Mouse (Mus musculus): ENCODE data around the gene Fut1. TPM values are rescaled to one million over a fixed set of nuclear protein-coding genes. Genes with fewer than 3 reads are reported as not detected.

Gene Fut1
- polyA plus RNA-seq, 1 experiment from 2014 or later = not detected

GRCm38 (mm10) chr7:45589898-45590297 is 27.2 kb upstream of the Fut1 start:
- DNase-seq (ENCODE audit: low spot score) = no peak
- WGBS = 93% methylated on average over 5 of the region's 5 CpGs
- H3K4me3 ChIP-seq = peak overlapping the region; percentile 50; the same call in 1 of the 2 replicates
- H3K27ac ChIP-seq = peak overlapping the region; percentile 63; the same call in 1 of the 2 replicates
- H3K36me3 ChIP-seq = peaks cover 33% of the 10 kb centered on the region
- H3K27me3 ChIP-seq (ENCODE audit: insufficient read depth, poor library complexity, severe bottlenecking) = no peaks in the 10 kb centered on the region
- peaks cover 9% of the 10 kb centered on the region; the same call in 1 of the 2 replicates for H3K4me1 ChIP-seq
- no peaks in the 10 kb centered on the region for H3K9me3 ChIP-seq

- no peaks in the 10 kb centered on the region for H3K9me3 ChIP-seq
- no peak for DNase-seq (ENCODE audit: low spot score)
- no peak overlapping the region for H3K27ac ChIP-seq
- no peak overlapping the region for H3K4me3 ChIP-seq
- peaks cover 12% of the 10 kb centered on the region for H3K4me1 ChIP-seq
- no peaks in the 10 kb centered on the region for H3K27me3 ChIP-seq (ENCODE audit: insufficient read depth, poor library complexity, severe bottlenecking)
- peaks cover 23% of the 10 kb centered on the region for H3K36me3 ChIP-seq
- WGBS = 68% methylated on average over 3 of the region's 3 CpGs
These were observed 26.2 kb upstream of the Fut1 start for GRCm38 (mm10) chr7:45590874-45591273.

GRCm38 (mm10) chr7:45591880-45592279 is 25.2 kb upstream of the Fut1 start:
- H3K27me3 ChIP-seq (ENCODE audit: insufficient read depth, poor library complexity, severe bottlenecking) = no peaks in the 10 kb centered on the region
- peaks cover 21% of the 10 kb centered on the region for H3K4me1 ChIP-seq
- no peaks in the 10 kb centered on the region for H3K9me3 ChIP-seq
- peaks cover 15% of the 10 kb centered on the region; the same call in 1 of the 2 replicates for H3K36me3 ChIP-seq
- no peak for DNase-seq (ENCODE audit: low spot score)
- no peak overlapping the region for H3K4me3 ChIP-seq
- H3K27ac ChIP-seq = no peak overlapping the region
- WGBS = 77% methylated on average over 7 of the region's 7 CpGs

GRCm38 (mm10) chr7:45593118-45593815 is 23.8 kb upstream of the Fut1 start:
- 21% methylated on average over 10 of the region's 10 CpGs for WGBS
- H3K4me3 ChIP-seq = no peak overlapping the region

DNA sequence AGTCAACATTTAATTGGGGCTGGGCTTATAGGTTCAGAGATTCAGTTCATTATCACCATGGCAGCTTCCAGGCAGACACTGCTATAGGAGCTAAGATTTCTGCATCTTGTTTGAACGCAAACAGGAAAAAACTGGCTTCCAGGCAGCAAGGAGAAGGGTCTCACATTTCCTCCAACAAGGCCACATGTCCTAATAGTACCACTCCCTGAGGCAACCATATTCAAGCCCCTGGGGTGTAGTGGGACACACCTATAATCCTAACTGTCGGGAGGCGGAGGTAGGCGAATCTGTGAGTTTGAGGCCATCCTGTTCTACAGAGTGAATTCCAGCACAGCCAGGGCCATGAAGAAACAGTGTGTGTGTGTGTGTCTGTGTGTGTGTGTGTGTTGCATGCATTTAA is 21.9 kb upstream of the Fut1 start:
- peaks cover 20% of the 10 kb centered on the region for H3K4me1 ChIP-seq
- no peak for DNase-seq (ENCODE audit: low spot score)
- H3K27me3 ChIP-seq (ENCODE audit: insufficient read depth, poor library complexity, severe bottlenecking) = no peaks in the 10 kb centered on the region
- no peak overlapping the region for H3K4me3 ChIP-seq
- no peaks in the 10 kb centered on the region for H3K36me3 ChIP-seq
- H3K27ac ChIP-seq = no peak overlapping the region
- WGBS = 83% methylated on average over 4 of the region's 4 CpGs
- H3K9me3 ChIP-seq = no peaks in the 10 kb centered on the region

More at GRCm38 (mm10) chr7:45593118-45593815, 23.8 kb upstream of the Fut1 start:
- Histone ChIP-seq H3K27me3 (ENCODE audit: insufficient read depth, poor library complexity, severe bottlenecking) (no peaks in the 10 kb centered on the region), H3K27ac (no peak overlapping the region), H3K9me3 (no peaks in the 10 kb centered on the region), H3K36me3 (peaks cover 3% of the 10 kb centered on the region; the same call in 1 of the 2 replicates), H3K4me1 (peaks cover 21% of the 10 kb centered on the region)
- DNase-seq (ENCODE audit: low spot score) = no peak

DNA sequence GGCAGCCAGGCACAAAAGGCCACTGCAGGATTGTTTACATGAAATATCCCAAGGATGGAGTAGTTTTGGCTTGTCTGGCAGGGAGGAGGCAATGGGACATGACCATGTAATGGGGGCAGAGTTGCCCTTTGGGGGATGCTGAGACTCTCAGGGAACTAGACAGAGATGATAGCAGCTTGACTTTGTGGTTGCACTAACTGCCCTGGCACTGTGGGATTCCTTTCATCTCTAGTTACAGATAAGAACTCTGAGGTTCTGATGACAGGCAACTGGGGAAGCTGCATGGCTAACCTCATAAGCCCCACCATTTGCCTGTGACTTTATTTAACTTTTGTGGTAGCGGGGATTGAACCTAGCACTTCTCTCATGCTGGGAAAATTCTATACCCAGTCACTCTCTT is 21.0 kb upstream of the Fut1 start:
- H3K4me3 ChIP-seq = no peak overlapping the region
- peaks cover 20% of the 10 kb centered on the region for H3K4me1 ChIP-seq
- no peak overlapping the region for H3K27ac ChIP-seq
- H3K36me3 ChIP-seq = no peaks in the 10 kb centered on the region
- H3K9me3 ChIP-seq = no peaks in the 10 kb centered on the region
- no peaks in the 10 kb centered on the region for H3K27me3 ChIP-seq (ENCODE audit: insufficient read depth, poor library complexity, severe bottlenecking)
- no peak for DNase-seq (ENCODE audit: low spot score)
- 49% methylated on average over 1 of the region's 1 CpGs for WGBS

GRCm38 (mm10) chr7:45597013-45597412 is 20.1 kb upstream of the Fut1 start:
- H3K9me3 ChIP-seq = no peaks in the 10 kb centered on the region
- DNase-seq (ENCODE audit: low spot score) = no peak
- 84% methylated on average over 5 of the region's 5 CpGs for WGBS
- no peak overlapping the region for H3K4me3 ChIP-seq
- H3K4me1 ChIP-seq = peaks cover 20% of the 10 kb centered on the region
- no peak overlapping the region for H3K27ac ChIP-seq
- no peaks in the 10 kb centered on the region for H3K27me3 ChIP-seq (ENCODE audit: insufficient read depth, poor library complexity, severe bottlenecking)
- H3K36me3 ChIP-seq = no peaks in the 10 kb centered on the region

- Histone ChIP-seq H3K4me3 (no peak overlapping the region), H3K27me3 (ENCODE audit: insufficient read depth, poor library complexity, severe bottlenecking) (no peaks in the 10 kb centered on the region), H3K27ac (no peak overlapping the region), H3K4me1 (peaks cover 20% of the 10 kb centered on the region), H3K9me3 (no peaks in the 10 kb centered on the region), H3K36me3 (no peaks in the 10 kb centered on the region)
- no peak for DNase-seq (ENCODE audit: low spot score)
- 90% methylated on average over 6 of the region's 6 CpGs for WGBS
These were observed 19.6 kb upstream of the Fut1 start for GRCm38 (mm10) chr7:45597527-45597926.

GRCm38 (mm10) chr7:45598960-45599879 is 17.9 kb upstream of the Fut1 start:
- H3K4me1 ChIP-seq = peaks cover 20% of the 10 kb centered on the region
- 37% methylated on average over 18 of the region's 18 CpGs for WGBS
- DNase-seq (ENCODE audit: low spot score) = no peak
- no peaks in the 10 kb centered on the region for H3K36me3 ChIP-seq
- H3K4me3 ChIP-seq = peak overlapping the region; percentile 29; the same call in 1 of the 2 replicates
- H3K27ac ChIP-seq = no peak overlapping the region
- H3K27me3 ChIP-seq (ENCODE audit: insufficient read depth, poor library complexity, severe bottlenecking) = no peaks in the 10 kb centered on the region
- H3K9me3 ChIP-seq = no peaks in the 10 kb centered on the region

- Histone ChIP-seq H3K4me1 (no peaks in the 10 kb centered on the region), H3K9me3 (no peaks in the 10 kb centered on the region), H3K4me3 (no peak overlapping the region), H3K27ac (no peak overlapping the region), H3K36me3 (no peaks in the 10 kb centered on the region), H3K27me3 (ENCODE audit: insufficient read depth, poor library complexity, severe bottlenecking) (no peaks in the 10 kb centered on the region)
- DNase-seq (ENCODE audit: low spot score) = no peak
- 76% methylated on average over 9 of the region's 9 CpGs for WGBS
These were observed 11.3 kb upstream of the Fut1 start for GRCm38 (mm10) chr7:45605704-45606289.

DNA sequence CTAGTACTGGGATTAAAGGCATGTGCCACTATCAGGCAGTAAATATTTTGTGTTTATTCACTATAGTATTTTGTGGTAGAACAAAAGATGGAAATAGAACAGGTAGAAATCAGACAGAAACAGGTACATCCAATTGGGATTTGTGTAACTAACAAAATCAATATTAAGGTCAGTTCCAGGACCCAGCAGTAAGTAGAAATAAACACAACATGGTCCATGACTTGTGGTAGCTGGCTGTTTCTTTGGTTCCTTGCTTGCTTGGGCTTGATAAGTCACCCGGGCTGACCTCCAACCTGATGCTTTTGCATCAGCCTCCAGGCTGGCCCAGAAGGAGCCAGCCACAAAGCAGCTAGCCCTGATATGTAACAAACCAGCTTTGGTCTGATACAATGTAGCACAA is 7.6 kb upstream of the Fut1 start:
- Histone ChIP-seq H3K4me3 (no peak overlapping the region), H3K27me3 (ENCODE audit: insufficient read depth, poor library complexity, severe bottlenecking) (0 out of 2 replicates have a peak, but pooled peaks cover 7% of the 10 kb centered on the region), H3K27ac (no peak overlapping the region), H3K36me3 (no peaks in the 10 kb centered on the region), H3K9me3 (no peaks in the 10 kb centered on the region), H3K4me1 (no peaks in the 10 kb centered on the region)
- 51% methylated on average over 1 of the region's 1 CpGs for WGBS
- DNase-seq (ENCODE audit: low spot score) = no peak

DNA sequence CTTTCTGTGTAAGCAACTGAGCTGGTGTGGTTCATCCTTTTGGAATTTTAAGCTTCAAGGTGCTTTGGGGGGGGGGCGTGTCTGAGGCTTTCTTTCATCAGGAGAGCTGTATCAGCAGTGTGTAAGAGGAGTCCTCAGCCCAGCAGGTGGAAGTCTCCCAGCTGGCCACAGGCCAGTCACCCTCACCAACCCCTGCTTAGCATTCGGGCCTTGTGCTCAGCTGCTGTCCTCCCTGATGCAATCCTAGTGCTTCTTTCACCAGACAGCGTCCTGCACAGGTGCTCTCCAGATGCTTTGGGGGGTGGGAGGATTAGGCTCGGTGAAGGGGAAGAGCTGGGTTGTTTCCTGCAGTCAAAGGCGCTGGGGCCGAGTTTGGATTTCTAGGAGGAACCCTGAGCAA is 812 bp upstream of the Fut1 start:
- 22% methylated on average over 6 of the region's 6 CpGs for WGBS
- DNase-seq (ENCODE audit: low spot score) = no peak
- H3K36me3 ChIP-seq = no peaks in the 10 kb centered on the region
- H3K27ac ChIP-seq = no peak overlapping the region
- peaks cover 6% of the 10 kb centered on the region for H3K4me1 ChIP-seq
- no peak overlapping the region for H3K4me3 ChIP-seq
- peaks cover 68% of the 10 kb centered on the region for H3K27me3 ChIP-seq (ENCODE audit: insufficient read depth, poor library complexity, severe bottlenecking)
- H3K9me3 ChIP-seq = no peaks in the 10 kb centered on the region

GRCm38 (mm10) chr7:45618316-45618715 is 1.2 kb downstream of the Fut1 start:
- Histone ChIP-seq H3K27me3 (ENCODE audit: insufficient read depth, poor library complexity, severe bottlenecking) (peaks cover 73% of the 10 kb centered on the region), H3K4me1 (peaks cover 8% of the 10 kb centered on the region), H3K27ac (no peak overlapping the region), H3K36me3 (no peaks in the 10 kb centered on the region), H3K4me3 (no peak overlapping the region), H3K9me3 (no peaks in the 10 kb centered on the region)
- 77% methylated on average over 5 of the region's 5 CpGs for WGBS
- no peak for DNase-seq (ENCODE audit: low spot score)
